In genomic region chr7:37639740-37640397, GRCm38 (mm10) we compare ENCODE assay signal across 14 mouse cellular contexts.
DNase-seq lines count a peak whose midpoint lies in the region; ATAC-seq and TF ChIP-seq lines count a peak whose summit lies in the region.
"Had no signal": no experiment of that assay in that cellular context is flagged by ENCODE, and none has a peak within 500 bp of the region (broad histone marks: within the 10 kb centered on the region; RNA-seq: fewer than 3 reads in every experiment).

No protein-coding gene starts in this region.

- H3K9ac ChIP-seq in kidney, embryonic 15.5 days = no peak overlapping the region
- H3K9ac ChIP-seq in forebrain, embryonic 13.5 days = no peak overlapping the region
- H3K9ac ChIP-seq in limb, embryonic 12.5 days (replicated peaks) = no peak overlapping the region
- H3K9ac ChIP-seq: midbrain, embryonic 12.5 days had no signal

- H3K4me2 ChIP-seq in kidney, embryonic 15.5 days = peak overlapping the region; percentile 18; the same call in 1 of the 2 replicates
- no peak overlapping the region for H3K4me2 ChIP-seq in forebrain, embryonic 13.5 days
- peak overlapping the region; percentile 33 for H3K4me2 ChIP-seq in limb, embryonic 12.5 days
- H3K4me2 ChIP-seq: midbrain, embryonic 12.5 days had no signal

- peaks cover 5% of the 10 kb centered on the region; the same call in 1 of the 2 replicates for H3K4me1 ChIP-seq in kidney, embryonic 15.5 days
- peaks cover 2% of the 10 kb centered on the region; the same call in 1 of the 2 replicates for H3K4me1 ChIP-seq in cortical plate, adult 2 months (ENCODE audit: control insufficient read depth, insufficient read depth, low read length)
- peaks cover 18% of the 10 kb centered on the region for H3K4me1 ChIP-seq in forebrain, embryonic 13.5 days
- peaks cover 14% of the 10 kb centered on the region for H3K4me1 ChIP-seq in limb, embryonic 12.5 days (replicated peaks)
- H3K4me1 ChIP-seq: heart, embryonic 10.5 days had no signal

- 44% methylated on average over 12 of the region's 12 CpGs for WGBS in kidney, embryonic 15.5 days
- WGBS in forebrain, embryonic 13.5 days = 15% methylated on average over 12 of the region's 12 CpGs
- 24% methylated on average over 12 of the region's 12 CpGs for WGBS in limb, embryonic 12.5 days

- 0 out of 2 replicates have a peak, but pooled peaks have one; percentile 40 for ATAC-seq in kidney, embryonic 15.5 days (replicated peaks; ENCODE audit: low FRiP score)
- no peak for ATAC-seq in forebrain, embryonic 13.5 days
- ATAC-seq in limb, embryonic 12.5 days (ENCODE audit: insufficient number of reproducible peaks, insufficient read depth, low FRiP score, low TSS enrichment, low read depth) = no peak
- ATAC-seq: CD4-positive, CD25-positive, alpha-beta regulatory T cell, adult 4 months; intestine, postnatal 0 days had no signal

- H3K4me3 ChIP-seq in kidney, embryonic 15.5 days (replicated peaks) = no peak overlapping the region
- no peak overlapping the region for H3K4me3 ChIP-seq in cortical plate, adult 2 months (ENCODE audit: insufficient read depth, low read length)
- no peak overlapping the region for H3K4me3 ChIP-seq in forebrain, embryonic 13.5 days
- no peak overlapping the region for H3K4me3 ChIP-seq in limb, embryonic 12.5 days (replicated peaks)
- H3K4me3 ChIP-seq: heart, embryonic 10.5 days; midbrain, embryonic 12.5 days had no signal

- no peak for TF ChIP-seq CTCF in cortical plate, adult 2 months (IDR thresholded peaks at IDR 0.05; ENCODE audit: extremely low read depth, insufficient read depth, low read length)

- no peak overlapping the region for H3K27ac ChIP-seq in kidney, embryonic 15.5 days
- H3K27ac ChIP-seq in cortical plate, adult 2 months (ENCODE audit: insufficient read depth, low read length) = peak overlapping the region; percentile 29
- peak overlapping the region; percentile 32; the same call in 1 of the 2 replicates for H3K27ac ChIP-seq in forebrain, embryonic 13.5 days
- no peak overlapping the region for H3K27ac ChIP-seq in limb, embryonic 12.5 days
- H3K27ac ChIP-seq: heart, embryonic 10.5 days; midbrain, embryonic 12.5 days had no signal

- TF ChIP-seq POLR2A in cortical plate, adult 2 months (IDR thresholded peaks at IDR 0.05; ENCODE audit: extremely low read depth, insufficient read depth, low read length) = no peak

- H3K9me3 ChIP-seq in kidney, embryonic 15.5 days (replicated peaks) = no peaks in the 10 kb centered on the region
- no peaks in the 10 kb centered on the region; the same call in 1 of the 2 replicates for H3K9me3 ChIP-seq in forebrain, embryonic 13.5 days (replicated peaks)
- H3K9me3 ChIP-seq in limb, embryonic 12.5 days = no peaks in the 10 kb centered on the region; the same call in 1 of the 2 replicates
- H3K9me3 ChIP-seq: heart, embryonic 10.5 days; midbrain, embryonic 12.5 days had no signal

- H3K36me3 ChIP-seq in kidney, embryonic 15.5 days = no peaks in the 10 kb centered on the region
- H3K36me3 ChIP-seq in forebrain, embryonic 13.5 days (ENCODE audit: poor library complexity, severe bottlenecking) = peaks cover 11% of the 10 kb centered on the region
- no peaks in the 10 kb centered on the region for H3K36me3 ChIP-seq in limb, embryonic 12.5 days
- H3K36me3 ChIP-seq: heart, embryonic 10.5 days had no signal

- DNase-seq in kidney, adult 18-20 months = no peak
- no peak for DNase-seq in cerebellum, adult 9-11 months
- no peak for DNase-seq in adipocyte (ENCODE audit: low spot score)
- no peak for DNase-seq in cerebellum, postnatal 36 days
- DNase-seq: adrenal gland, adult 8-10 months; lung, adult 2 months had no signal

- H3K27me3 ChIP-seq in kidney, embryonic 15.5 days = no peaks in the 10 kb centered on the region
- H3K27me3 ChIP-seq in forebrain, embryonic 13.5 days = no peaks in the 10 kb centered on the region
- H3K27me3 ChIP-seq in limb, embryonic 12.5 days = no peaks in the 10 kb centered on the region
- H3K27me3 ChIP-seq: midbrain, embryonic 12.5 days had no signal

Comparison
In these comparisons a context has a peak if more than half of its experiments do, and no peak if none do; other contexts are left out.
1. H3K27ac ChIP-seq: peak in cortical plate, adult 2 months (single experiment) and forebrain, embryonic 13.5 days (single experiment); none in kidney, embryonic 15.5 days (single experiment) and limb, embryonic 12.5 days (single experiment).